Mouse (Mus musculus) layer of hippocampus, adult 9-11 months (tissue): ENCODE results near the gene Pgap3.

Experiments
- DNase-seq: peaks from one replicate; pipeline ENCODE4 v3.0.0; 2022

Pgap3 gene

GRCm38 (mm10) chr11:98352272-98352990, 47.9 kb downstream of the Pgap3 start:
- no peak for DNase-seq

GRCm38 (mm10) chr11:98349308-98349707, 51.0 kb downstream of the Pgap3 start:
- no peak for DNase-seq

GRCm38 (mm10) chr11:98348083-98348961, 52.0 kb downstream of the Pgap3 start, which contains the start of gene Ppp1r1b:
Ppp1r1b (plus strand) TSS chr11:98348404.
- peak; percentile 70 for DNase-seq

GRCm38 (mm10) chr11:98347385-98348082, 52.8 kb downstream of the Pgap3 start:
- no peak for DNase-seq

- no peak for DNase-seq
These were observed 54.1 kb downstream of the Pgap3 start for GRCm38 (mm10) chr11:98346168-98346567.

DNA sequence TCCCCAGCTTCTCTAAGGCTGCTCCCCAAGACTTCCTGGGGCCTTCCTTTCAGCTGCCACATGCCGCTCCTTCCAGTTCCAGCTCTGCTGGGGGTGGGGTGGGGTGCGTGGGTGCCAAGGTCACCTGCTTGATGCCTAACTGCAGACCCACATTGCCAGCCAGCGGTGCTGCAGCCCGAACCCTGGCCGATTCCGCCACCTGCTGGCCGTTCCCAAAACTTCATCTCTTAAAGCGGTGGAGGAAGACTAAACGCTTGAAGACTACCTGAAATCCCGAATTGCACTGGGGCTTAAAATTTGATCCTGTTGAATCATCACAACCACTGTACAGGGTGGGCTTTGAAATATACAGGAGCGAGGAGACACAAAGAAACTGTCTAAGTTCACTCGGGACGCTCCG, 55.0 kb downstream of the Pgap3 start:
- no peak for DNase-seq

DNA sequence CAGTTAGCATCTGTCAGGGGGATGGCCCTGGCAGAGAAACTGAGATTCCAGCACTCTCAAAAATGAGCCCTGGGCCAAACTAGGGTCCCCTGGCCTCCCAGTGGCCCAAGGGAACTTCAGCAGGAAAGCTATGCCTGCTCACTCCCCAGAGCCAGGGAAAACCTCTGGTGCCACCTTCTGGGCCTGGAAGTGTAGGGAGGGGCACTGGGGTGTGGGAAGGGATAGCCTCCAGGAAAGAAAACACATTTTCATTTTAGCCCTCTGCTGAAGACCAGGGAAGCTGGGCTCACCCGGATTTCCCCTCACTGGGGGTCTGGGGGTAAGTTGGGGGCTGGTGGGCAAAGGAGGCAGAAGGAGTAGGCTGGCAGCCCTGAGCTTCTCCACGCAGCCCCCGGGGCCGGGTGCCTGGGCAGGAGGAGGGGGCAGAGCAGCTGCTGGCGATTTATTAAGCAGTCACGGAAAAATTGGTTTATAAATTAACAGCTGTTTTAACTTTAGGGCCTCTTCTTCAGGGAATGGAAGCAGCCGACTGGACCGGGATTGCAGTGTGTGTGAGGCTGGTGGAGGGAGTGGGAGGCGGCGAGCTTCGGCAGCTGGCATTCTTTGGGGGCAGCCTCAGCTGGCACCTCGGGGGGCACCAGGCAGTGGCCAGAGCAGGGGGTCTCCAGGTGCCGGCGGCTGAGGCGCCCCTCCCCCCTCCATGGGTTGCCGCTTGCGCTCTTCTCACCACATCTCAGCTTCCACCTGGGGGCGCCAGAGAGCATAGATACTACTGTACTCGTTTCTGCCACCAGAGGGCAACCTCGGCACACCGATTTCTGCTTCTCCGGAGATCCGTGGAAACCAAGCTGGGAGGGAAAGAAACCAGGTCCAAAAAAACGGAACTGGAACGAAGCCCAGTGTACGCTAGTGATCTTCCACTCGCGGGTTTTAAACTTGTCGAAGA, 58.0 kb downstream of the Pgap3 start:
- DNase-seq = peak; percentile 91

DNA sequence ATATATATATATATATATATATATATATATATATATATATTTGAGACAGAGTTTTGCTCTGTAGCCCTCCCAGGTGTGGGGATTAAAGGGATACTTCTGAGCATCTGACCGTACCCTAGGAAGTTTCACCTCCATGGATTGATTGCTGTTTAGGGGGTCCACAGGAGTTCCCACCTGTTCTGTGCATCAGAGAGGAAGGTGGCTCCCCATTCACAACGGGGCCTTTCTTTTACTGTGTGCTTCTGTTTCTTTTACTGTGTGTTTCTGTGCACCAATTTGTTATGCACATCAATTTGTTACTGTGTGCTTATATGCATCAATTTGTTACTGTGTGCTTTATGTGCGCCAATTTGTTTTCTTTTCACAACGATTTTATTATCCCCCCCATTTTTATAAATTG, 59.1 kb downstream of the Pgap3 start:
- no peak for DNase-seq

DNA sequence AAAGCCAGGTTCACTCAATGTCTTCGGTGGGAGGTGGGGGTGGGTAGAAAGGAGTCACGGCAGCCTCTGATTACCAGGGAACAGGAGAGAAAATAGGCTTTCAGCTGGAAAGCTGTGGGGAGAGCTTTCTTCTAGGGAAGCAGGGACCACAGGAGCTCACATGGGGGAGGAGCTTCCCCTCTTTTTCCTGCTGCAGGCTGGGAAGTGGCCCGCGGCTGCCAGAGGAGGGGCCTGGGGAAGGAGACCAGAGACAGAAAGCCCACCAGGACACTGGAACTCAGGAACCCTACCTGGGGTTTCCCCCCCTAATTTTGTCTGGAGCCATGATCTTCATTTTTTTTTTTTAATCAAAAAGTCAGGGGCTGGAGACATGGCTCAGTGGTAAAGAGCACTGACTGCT, 59.7 kb downstream of the Pgap3 start:
- DNase-seq = no peak

GRCm38 (mm10) chr11:98339679-98340287, 60.5 kb downstream of the Pgap3 start:
- no peak for DNase-seq

- DNase-seq = no peak
These were observed 61.2 kb downstream of the Pgap3 start for GRCm38 (mm10) chr11:98339071-98339501.
